Mouse (Mus musculus) liver, embryonic 14.5 days (tissue): ENCODE results near the gene Serbp1.

Source experiments
- CTCF ChIP-seq: IDR thresholded peaks from 2 replicates; pipeline ENCODE4 v1.5.1; 2016; ENCODE audit warnings: antibody characterized with exemption, low read depth, control low read depth
- EP300 ChIP-seq: IDR thresholded peaks from 2 replicates; pipeline ENCODE4 v1.6.1; 2016; ENCODE audit warnings: antibody characterized with exemption, low read depth

DNA sequence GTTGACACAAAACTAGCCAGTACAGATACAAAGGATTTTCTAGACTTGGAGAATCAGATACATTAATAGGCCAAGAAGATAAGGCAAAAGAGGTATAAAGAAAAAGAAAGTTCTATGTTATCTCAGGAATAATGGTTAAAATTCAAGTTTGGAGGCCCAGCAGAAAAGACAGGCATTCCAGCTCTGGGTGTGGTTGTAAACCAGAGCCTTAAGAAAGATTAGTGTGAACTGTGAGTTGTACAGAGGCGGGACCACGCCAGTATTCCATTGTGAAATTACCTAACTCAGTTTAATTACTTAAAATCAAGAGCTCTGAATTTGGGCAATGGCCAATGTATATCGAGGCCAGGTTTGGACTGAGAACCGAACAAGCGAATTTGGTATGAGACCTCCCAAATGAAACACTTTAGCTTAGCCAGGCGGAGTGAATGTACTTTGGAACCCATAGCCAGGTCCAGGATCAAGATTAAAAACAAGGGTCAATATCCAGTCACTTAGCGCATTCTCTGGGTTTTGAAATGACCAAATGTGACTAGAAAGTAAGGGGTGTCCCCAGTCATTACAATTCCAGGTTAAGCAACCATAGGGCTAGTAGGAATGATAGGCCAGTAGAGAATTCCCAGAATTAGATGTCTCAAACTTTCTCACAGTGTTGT, 5.9 kb downstream of the Serbp1 start:
- TF ChIP-seq EP300 (no peak), CTCF (no peak)
